ENCODE assay signal across 9 mouse cellular contexts in the genomic region with DNA sequence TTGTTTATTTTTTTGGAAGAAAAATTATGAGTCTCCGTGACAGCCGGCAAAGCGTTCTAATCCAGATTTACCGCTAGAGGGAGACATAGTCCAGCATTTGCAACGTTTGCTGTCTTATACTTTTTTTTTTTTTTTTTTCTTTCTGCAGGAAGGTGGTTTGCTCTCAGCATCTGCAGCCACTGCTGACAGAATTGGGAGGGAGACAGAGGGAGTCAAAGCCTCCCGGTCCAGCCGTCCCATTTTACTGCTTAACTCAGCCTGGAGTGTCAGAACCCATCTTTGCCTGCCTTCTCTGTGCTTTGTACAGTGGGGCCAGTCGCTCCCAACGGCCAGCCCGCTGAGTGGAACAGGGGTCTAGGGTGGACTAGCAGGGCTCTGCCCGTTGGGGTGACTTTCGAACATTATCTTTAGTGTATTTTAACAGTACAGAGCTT. TPM values are rescaled to one million over a fixed set of nuclear protein-coding genes. Genes with fewer than 3 reads are reported as not detected.
DNase-seq lines count a peak whose midpoint lies in the region; ATAC-seq and TF ChIP-seq lines count a peak whose summit lies in the region.
"Had no signal": no experiment of that assay in that cellular context is flagged by ENCODE, and none has a peak within 500 bp of the region (broad histone marks: within the 10 kb centered on the region; RNA-seq: fewer than 3 reads in every experiment).

A gene (plus strand): TSS at position 121 of the 434 bp plus-strand sequence.

- peak within 1 kb of the TSS; percentile 53 for H3K4me3 ChIP-seq in hindbrain, postnatal 0 days (ENCODE audit: low read length)

- peak within 1 kb of the TSS; percentile 84 for H3K4me2 ChIP-seq in hindbrain, postnatal 0 days (ENCODE audit: low read depth, low read length)

- no peaks in the 10 kb centered on the region for H3K36me3 ChIP-seq in hindbrain, postnatal 0 days (ENCODE audit: insufficient read depth, low read length)
- H3K36me3 ChIP-seq: G1E had no signal

- no peaks in the 10 kb centered on the region for H3K9me3 ChIP-seq in hindbrain, postnatal 0 days (ENCODE audit: low read length)

- peak; percentile 31 for DNase-seq in gastrocnemius, adult 18-20 months (ENCODE audit: low spot score)
- no peak for DNase-seq in gastrocnemius, adult 8-10 months (ENCODE audit: low spot score in 2 of 2)
- DNase-seq in cerebellum, adult 9-10 months = peak; percentile 46
- DNase-seq in forelimb bud, embryonic 11.5 days (ENCODE audit: low read depth, low spot score) = peak; percentile 89
- peak; percentile 93 for DNase-seq in hindbrain, postnatal 0 days (ENCODE audit: low spot score)
- DNase-seq in left cerebral cortex, postnatal 10 days (ENCODE audit: extremely low spot score in 1 of 2, low spot score in 2 of 2) = peak; percentile 46 to 49
- peak; percentile 34 to 36 for DNase-seq in right cerebral cortex, postnatal 36 days (ENCODE audit: low spot score in 2 of 2)

- TF ChIP-seq CTCF in hindbrain, postnatal 0 days (IDR thresholded peaks at IDR 0.05; ENCODE audit: low read depth) = peak; percentile 84

- peak; percentile 63 for ATAC-seq in hindbrain, postnatal 0 days
- ATAC-seq in megakaryocyte progenitor cell, adult 5-6 weeks (replicated peaks; ENCODE audit: poor library complexity) = peak; percentile 92

- peak within 1 kb of the TSS; percentile 65 for H3K27ac ChIP-seq in hindbrain, postnatal 0 days

- peak within 1 kb of the TSS; percentile 55 for H3K9ac ChIP-seq in hindbrain, postnatal 0 days (replicated peaks; ENCODE audit: low read length)

- intact Hi-C loops in left cerebral cortex, postnatal 10 days (cut with DNase I) = no loop called here

- 1% methylated on average over 12 of the region's 12 CpGs for WGBS in hindbrain, postnatal 0 days

- no peaks in the 10 kb centered on the region for H3K4me1 ChIP-seq in hindbrain, postnatal 0 days (ENCODE audit: insufficient read depth, low read length)

- no peaks in the 10 kb centered on the region for H3K27me3 ChIP-seq in hindbrain, postnatal 0 days (ENCODE audit: insufficient read depth, low read length)

RNA-seq across cellular contexts. Expression of the gene that starts here (rescaled TPM):
- total RNA-seq in gastrocnemius, adult 18-20 months (2021) = not detected
- total RNA-seq in gastrocnemius, adult 8-10 months (2022) = under 1 TPM in 1 of 4 experiments, not detected in 3; 0.13 TPM
- 90.5 and 94.7 TPM in 2 replicates for total RNA-seq in hindbrain, postnatal 0 days (2014; rRNA removed)
- polyA plus RNA-seq in hindbrain, postnatal 0 days (2015; fragmentation: Nextera tagmentation; extraction: Ambion mirVana) = 44.6 and 48.9 TPM in 2 replicates
- total RNA-seq in left cerebral cortex, postnatal 10 days (2021) = 10 to 100 TPM; 93.2 to 99.7 TPM
- not detected in 2 replicates for total RNA-seq in megakaryocyte progenitor cell, adult 5-6 weeks (2015)
- not detected in 2 replicates for total RNA-seq in megakaryocyte progenitor cell, adult 5-6 weeks (2017)
- polyA plus RNA-seq: G1E had no signal

Comparison
In these comparisons a context has a peak if more than half of its experiments do, and no peak if none do; other contexts are left out.
1. RNA of the gene that starts here (total RNA-seq): 93.2 to 99.7 TPM in left cerebral cortex, postnatal 10 days and 90.5 to 94.7 TPM in hindbrain, postnatal 0 days; 0.13 TPM in gastrocnemius, adult 8-10 months, not detected in gastrocnemius, adult 18-20 months and not detected in megakaryocyte progenitor cell, adult 5-6 weeks; every median in the first group is over 10 times any median in the second.
2. Peak in DNase-seq in gastrocnemius, adult 18-20 months; RNA of the gene not detected or under 1 TPM.
3. Peak in ATAC-seq in megakaryocyte progenitor cell, adult 5-6 weeks; RNA of the gene not detected or under 1 TPM.
4. DNase-seq: peak in cerebellum, adult 9-10 months (single experiment), forelimb bud, embryonic 11.5 days (single experiment), hindbrain, postnatal 0 days (single experiment), left cerebral cortex, postnatal 10 days (2 of 2) and right cerebral cortex, postnatal 36 days (2 of 2); none in gastrocnemius, adult 8-10 months (0 of 2).